Mouse (Mus musculus) left cerebral cortex, postnatal 14 days (tissue): ENCODE measurements around the gene Lrrc29. TPM values are rescaled to one million over a fixed set of nuclear protein-coding genes. Genes with fewer than 3 reads are reported as not detected.

Source experiments
- DNase-seq, 2 experiments: peaks; one replicate each; pipeline ENCODE4 v3.0.0; 2021 to 2022; ENCODE audit warnings: low spot score in 2 of 2, mixed read lengths in 1 of 2
- intact Hi-C: fragments of 180-260 bp; cut with DNase I; formaldehyde crosslinking; loops from one replicate; pipeline ENCODE4 v1.15.1; 2025
- total RNA-seq, 2 experiments: library from RNA; stranded (reverse); gene quantifications; 2 replicates each; pipeline ENCODE4 v1.2.3; 2021

Lrrc29 gene
- total RNA-seq, 2 experiments from 2014 or later: 5.1 to 6.9 TPM

GRCm38 (mm10) chr8:105346611-105347427 is 20.7 kb upstream of the Lrrc29 start:
- intact Hi-C loops: no loop called here

GRCm38 (mm10) chr8:105345061-105345975 is 19.2 kb upstream of the Lrrc29 start:
- intact Hi-C loops: no loop called here
- peak in 1 of 2 experiments; percentile 32 for DNase-seq

More at GRCm38 (mm10) chr8:105346611-105347427, 20.7 kb upstream of the Lrrc29 start:
- peak in 1 of 2 experiments; percentile 30 for DNase-seq

DNA sequence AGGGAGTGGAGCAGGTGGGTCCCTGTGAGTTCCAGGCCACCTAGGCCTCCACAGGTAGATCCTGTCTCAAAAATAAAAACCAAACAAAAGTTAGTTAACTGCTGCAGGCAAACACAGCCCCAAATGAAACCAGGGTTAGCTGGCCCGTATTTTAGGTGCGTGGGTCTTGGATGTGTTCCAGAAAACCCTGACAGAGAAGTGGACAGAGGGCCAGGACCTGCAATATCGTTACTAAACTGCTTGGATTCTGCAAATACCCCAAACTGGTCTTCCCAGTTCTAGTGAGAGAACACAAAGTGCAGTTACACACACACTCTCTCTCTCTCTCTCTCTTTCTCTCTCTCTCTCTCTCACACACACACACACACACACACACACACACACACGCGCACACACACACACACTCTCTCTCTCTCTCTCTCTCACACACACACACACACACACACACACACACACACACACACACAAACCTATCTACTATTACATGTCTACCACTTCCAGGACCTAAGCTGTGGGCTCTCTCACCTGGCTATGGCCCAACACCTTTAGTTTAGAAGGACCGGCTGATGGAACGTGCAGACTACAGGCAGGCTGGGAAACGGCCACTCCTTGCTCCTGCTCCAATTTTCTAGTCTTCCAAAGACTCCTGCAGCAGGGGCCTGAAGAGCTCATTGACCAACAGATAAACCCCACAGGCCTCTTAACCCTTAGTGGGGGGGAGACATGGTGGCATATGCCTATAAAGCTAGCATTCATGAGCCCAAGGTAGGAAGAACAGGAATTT is 17.9 kb upstream of the Lrrc29 start:
- intact Hi-C loops: no loop called here
- no peak for DNase-seq

GRCm38 (mm10) chr8:105342768-105343167 is 16.7 kb upstream of the Lrrc29 start:
- DNase-seq: no peak
- intact Hi-C loops: no loop called here

DNA sequence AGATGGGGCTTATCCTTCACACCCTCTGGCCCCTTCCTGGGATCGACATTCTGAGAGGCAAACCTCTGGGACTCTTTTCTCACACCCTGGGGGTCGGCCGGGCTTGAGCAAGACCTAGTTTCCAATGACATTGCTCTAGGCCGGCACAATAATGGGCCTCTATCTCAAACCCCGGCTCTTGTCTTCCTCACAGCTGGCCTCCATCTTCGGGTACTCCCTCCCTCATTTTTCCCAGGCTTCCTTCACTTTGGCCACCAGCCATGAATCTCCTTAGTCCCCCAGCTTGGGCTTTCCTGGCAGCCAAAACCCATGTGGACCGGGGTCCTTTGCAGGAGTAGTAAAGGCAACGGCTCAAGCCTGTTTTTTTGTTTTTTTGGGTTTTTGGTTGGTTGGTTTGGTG is 15.3 kb upstream of the Lrrc29 start:
- DNase-seq: no peak
- intact Hi-C loops: no loop called here

DNA sequence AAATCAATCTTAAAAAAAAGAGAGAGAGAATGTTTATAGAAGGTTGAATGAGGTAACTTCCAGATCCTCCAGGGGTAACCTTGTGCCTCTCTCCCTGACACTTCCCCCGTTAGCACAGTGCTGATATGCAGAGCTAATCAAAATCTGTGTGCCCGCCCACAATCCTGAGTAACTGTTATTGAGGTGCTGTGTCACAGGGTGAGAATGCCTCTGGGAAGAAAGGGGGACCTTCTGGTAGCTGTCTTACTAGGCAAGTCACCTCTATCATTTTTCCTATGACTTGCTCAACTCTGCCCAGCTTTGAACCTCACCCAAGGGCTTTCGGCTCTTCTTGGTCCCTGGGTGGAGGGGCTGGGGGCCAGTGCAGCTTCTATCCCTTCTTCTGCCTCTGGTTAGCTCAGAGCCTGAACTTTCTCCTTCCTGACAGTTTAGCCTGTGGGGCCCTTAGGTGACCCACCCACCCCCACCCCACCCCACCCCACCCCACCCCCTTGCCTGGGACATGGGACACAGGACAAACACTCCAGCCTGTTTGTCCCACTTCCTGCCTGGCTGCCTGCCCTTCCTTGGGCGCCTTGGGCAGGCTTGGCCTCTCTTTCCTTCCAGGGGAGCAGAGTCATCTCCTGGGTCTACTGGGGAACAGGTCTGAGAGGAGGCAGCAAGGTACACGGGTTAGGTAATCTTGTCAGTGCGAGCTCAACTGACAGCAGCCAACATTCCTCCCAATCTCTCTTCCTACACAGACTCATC is 14.0 kb upstream of the Lrrc29 start:
- DNase-seq: no peak
- intact Hi-C loops: no loop called here

GRCm38 (mm10) chr8:105338992-105339391 is 12.9 kb upstream of the Lrrc29 start:
- intact Hi-C loops: no loop called here
- DNase-seq: no peak

DNA sequence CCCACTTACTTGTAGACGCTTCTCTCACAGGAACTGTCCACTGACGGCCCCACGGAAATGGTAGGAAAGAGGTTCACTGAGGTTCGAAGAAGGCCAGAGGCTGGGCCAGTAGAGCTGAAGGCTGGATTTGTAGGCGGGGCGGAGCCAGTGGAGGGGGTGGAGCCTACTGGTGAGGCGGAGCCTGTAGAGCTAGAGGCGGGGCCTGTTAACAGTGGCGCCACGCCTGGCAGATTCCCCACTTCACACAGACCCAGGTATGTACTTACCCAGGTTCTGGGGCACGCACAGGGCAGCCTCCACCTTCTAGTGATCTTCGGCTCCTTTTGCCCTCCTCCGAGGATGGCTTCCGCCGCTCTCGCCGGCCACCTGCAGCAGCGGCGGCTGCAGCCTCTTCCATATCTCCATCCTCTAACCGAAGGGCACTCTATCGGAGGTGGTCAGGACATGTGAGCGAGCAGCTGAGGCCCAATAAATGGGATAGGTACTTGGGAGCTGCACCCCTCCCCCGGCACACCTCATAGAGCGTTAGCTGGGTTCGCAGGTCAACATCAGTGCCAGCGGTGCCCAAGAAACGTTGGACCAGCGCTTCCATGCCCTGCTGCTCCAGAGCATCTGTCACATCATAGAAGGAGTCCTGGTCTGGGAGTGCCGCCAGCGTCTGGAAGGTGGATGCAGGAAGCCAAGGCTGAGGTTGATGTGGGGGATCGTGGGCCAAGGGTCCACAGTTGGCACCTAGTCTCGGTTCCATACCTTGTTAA is 10.5 kb upstream of the Lrrc29 start:
- intact Hi-C loops: no loop called here
- DNase-seq: no peak

DNA sequence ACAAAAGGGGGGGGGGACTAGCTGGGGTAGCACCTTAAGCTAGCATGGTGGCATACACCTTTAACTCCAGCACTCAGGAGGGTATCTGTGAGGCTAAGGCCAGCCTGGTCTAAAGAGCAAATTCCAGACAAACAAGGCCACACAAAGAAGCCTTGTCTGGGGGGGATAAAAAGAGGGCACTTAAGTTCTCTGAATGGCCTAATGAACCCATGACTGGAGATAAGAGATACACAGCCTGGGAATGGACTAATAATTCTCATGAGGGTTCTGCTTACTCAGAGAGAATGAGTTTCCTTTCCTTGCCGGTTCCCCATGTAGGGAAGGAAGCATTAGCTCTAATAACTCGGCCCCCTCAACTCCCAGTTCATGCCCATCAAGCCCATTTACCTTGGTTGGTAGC is 6.4 kb upstream of the Lrrc29 start:
- intact Hi-C loops: no loop called here
- no peak for DNase-seq

- no peak for DNase-seq
Observed at GRCm38 (mm10) chr8:105331931-105332330, 5.9 kb upstream of the Lrrc29 start.

GRCm38 (mm10) chr8:105331469-105331868 is 5.4 kb upstream of the Lrrc29 start:
- intact Hi-C loops: no loop called here
- no peak for DNase-seq

More at GRCm38 (mm10) chr8:105331931-105332330, 5.9 kb upstream of the Lrrc29 start:
- intact Hi-C loops: no loop called here

- intact Hi-C loops: no loop called here
- DNase-seq: no peak
Observed at GRCm38 (mm10) chr8:105330325-105330724, 4.2 kb upstream of the Lrrc29 start.

GRCm38 (mm10) chr8:105326968-105327367 is 890 bp upstream of the Lrrc29 start:
- intact Hi-C loops: no loop called here
- DNase-seq: no peak

DNA sequence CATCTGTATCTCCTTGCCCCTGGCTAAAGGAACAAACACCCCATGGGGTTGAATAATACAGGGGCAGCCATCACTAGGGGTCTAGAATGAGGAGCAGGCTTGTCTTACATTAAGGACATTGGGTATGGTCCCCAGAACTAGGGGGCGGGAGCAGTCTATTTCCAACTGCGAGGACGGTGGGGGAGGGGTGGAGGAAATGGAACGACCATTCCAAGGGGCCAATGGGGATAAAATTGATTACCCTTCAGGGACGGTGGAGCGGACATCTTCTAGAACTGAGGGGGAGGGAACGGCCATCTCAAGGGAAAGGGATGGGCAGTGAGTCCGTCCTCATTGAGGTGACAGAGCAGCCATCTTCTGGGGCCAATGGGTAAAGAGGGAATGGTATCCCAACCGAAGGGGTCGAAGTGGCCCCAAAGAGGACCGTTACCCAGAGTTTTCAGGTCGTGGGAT is 411 bp downstream of the Lrrc29 start:
- no peak for DNase-seq
- intact Hi-C loops: no loop called here

GRCm38 (mm10) chr8:105323183-105323582 is 2.9 kb downstream of the Lrrc29 start:
- intact Hi-C loops: no loop called here
- no peak for DNase-seq

DNA sequence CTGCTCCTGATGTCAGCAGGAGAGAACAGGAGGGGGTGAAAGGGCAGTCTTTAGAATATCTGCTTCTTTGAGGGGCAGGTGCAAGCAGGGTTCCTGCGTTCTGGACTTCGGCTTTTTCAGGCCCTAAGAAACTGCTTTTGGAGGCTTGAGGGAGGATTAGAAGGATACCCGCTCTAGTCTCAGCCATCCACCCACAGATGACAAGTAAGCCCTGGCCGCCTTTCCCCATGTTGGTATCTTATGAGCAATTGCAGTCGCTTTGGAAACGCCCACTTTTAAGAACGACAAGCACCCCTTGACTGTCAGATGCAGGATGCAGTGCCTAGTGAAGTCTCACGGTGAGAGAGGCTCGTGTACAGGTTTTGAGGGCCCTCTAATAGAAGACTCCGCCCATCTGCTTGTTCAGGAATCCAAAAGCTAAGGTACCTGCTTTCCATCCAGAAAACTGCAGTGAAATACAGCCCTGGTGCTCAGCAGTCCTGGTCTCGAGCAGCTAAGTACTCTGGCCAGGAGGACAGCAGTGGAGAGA is 7.4 kb downstream of the Lrrc29 start:
- DNase-seq: no peak
- intact Hi-C loops: no loop called here

DNA sequence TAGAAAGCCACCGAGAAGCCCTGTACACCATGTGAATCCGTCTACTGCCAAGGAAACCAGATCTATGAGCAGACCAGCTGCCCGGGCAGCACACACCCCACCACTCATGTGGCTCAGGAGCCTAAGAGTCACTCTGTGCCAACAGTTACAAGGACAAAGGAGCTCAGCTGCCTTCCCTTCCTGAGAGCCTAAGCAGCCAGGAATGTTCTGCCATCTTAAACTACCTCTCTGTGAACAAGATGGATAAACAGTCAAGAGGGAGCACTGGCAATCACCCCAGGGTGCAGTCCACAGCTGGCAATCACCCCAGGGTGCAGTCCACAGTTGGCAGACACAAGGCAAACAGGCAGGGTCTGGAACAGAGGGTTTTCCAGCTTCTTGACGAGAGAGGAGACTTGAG is 8.1 kb downstream of the Lrrc29 start:
- no peak for DNase-seq
- intact Hi-C loops: no loop called here
